Mouse (Mus musculus): ENCODE measurements around the gene Dpm1. TPM values are rescaled to one million over a fixed set of nuclear protein-coding genes. Genes with fewer than 3 reads are reported as not detected.

Gene Dpm1
- total RNA-seq, 2 experiments from 2014 or later, result 59.5 to 67.3 TPM

DNA sequence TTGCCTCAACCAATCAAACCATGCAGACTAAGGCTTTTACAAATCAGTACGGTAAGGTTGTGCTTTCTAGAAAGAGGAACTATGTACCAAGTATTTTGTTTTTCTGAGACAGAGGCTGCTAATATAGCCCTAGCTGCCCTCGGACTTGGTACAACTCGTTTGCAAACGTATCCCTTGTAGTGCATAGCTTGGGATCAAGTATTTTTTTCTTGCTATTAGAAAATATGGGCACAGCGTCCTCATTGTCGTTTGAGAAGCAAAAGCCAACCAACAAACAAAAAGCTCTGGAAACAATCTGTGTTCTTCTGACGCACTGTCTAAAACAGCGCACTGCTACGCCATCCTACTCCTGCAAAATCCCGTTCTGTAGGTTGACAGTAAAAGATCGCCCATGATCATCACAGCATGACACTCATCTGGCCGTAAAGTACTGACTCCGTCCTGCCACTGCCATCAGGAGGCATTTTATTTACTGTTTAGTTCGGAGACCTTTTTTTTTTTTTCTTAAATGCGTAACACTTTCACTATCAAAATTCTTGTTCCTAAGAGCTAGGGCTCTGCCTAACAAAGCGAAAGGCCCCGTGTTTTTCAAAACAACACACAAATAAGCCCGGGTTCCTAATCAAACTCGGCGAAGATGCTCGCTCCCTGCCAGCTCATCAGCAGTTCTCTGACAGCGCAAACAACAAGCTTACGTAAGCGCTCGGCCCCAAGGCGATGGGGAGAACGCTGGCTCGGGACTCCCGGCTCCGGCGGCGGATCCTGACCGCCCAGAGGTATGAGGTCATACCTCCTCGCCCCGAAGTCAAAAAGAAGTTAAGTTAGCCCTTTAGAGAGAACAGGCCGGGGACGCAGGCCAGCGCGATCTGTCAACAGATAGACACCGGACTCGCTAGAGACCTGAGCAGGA, 1.0 kb downstream of the Dpm1 start:
- ATAC-seq (ENCODE audit: poor library complexity, severe bottlenecking), result peak; percentile 56

DNA sequence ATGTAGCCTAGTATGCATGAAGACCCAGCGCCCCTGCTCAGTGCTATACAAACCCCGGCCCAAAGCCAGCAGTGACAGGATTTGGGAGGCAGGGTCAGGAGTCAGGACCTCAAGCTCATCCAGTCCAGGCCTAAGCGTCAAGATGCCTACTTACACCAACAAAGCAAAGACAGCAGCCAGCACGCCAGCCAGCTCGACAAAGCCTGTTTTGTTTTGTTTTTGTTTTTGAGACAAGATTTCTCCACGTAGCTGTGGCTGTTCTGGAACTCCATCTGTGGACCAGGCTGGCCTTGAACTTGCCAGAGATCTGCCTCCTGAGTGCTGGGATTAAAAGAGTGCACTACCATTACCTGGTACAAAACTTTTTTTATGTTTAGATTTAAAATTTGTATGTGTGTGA, 7.1 kb downstream of the Dpm1 start:
- ATAC-seq (ENCODE audit: poor library complexity, severe bottlenecking), result no peak

DNA sequence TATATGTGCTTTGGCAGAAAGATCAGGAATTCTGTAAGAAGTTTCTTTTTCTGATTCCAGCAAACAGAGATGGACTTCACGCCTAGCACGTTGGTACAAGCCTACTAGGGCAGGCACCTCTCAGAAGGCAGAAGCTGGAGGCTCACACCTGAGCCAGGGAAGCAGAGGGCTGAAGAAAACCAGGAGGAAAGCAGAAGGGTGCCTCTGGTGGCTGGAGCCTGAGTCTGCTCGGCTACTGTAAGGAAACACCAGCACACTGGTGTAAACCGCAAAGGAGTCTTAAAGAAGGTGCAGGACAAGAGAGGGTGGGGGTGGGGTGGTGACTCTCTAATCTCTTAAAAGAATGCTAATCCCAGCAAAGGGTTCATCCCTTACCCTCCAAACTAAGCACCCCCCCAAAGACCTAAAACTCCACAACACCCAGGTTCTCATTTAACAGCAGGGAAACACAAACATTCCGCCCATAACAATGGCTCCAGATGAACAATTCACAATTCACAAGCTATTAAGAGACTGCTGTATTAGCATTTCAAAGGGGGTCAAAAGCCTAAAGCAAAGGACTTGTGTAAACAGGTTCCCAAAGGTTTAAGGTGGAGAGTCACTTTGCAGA, 16.5 kb downstream of the Dpm1 start:
- ATAC-seq (ENCODE audit: poor library complexity, severe bottlenecking), result no peak

DNA sequence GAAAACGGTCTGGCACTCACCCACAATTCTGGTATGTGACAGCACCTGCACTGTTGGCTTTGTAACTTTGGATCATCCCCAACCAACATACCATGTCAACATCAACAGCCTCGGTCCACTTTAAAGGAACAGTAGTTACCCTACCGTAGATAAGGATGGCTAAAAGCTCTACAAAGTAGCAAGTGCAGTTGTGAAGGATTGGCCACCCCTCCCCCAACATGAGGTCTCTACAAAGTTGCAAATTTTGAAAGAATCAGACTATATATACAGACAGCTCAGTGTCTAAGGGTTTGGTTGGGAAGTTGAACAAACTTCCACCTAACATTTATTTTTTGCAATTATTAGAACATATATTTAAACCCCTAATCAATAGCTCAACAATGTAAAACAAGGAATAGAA, 22.5 kb downstream of the Dpm1 start:
- ATAC-seq (ENCODE audit: poor library complexity, severe bottlenecking), result no peak

DNA sequence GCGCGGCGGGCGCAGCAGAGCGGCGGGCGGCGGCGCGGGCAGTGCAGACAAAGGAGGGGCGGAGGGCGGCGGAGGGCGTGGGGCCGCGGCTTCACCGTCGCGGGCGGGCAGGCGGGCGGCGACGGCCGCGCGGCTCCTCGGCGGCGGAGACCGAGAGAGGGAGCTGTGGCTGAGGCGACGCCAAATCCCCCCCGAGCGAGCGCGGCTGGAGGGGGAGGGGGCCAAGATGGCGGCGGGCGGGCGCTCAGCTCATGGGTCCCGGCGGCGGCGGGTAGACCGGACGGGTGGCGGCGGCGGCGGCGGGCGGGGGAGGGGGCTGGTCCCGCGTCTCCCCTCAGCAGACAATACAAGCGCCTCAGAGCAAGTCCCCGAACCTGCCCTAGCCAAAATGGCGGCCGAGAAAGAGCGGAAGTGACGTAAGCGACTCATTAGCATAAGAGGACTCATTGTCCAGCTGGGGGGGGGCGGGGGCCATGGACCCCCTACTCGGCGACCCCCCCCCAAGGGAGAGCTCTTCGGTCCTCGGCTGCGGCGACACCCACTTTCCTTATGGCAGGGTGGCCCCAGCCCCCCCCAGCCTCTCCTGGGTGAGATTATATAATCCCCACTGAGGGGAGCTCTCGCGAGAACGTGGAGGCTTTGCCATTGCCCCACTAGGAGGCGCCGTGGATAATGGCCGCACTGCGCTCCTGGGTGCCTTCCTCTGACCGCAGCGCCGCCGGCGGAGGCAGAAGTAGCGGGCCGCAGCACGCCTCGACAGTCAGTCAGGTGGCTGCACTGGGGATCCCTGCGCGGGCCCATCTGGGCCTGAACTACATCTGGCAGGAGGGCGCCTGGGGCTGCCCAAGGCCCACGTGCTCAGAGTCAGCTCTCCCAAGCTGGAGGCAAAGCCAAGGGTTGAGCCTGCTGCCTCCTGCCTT, 23.4 kb downstream of the Dpm1 start, which contains the start of gene Adnp:
Adnp (minus strand) TSS at position 388 of the 920 bp plus-strand sequence.
- peak; percentile 92 for ATAC-seq (ENCODE audit: poor library complexity, severe bottlenecking)

DNA sequence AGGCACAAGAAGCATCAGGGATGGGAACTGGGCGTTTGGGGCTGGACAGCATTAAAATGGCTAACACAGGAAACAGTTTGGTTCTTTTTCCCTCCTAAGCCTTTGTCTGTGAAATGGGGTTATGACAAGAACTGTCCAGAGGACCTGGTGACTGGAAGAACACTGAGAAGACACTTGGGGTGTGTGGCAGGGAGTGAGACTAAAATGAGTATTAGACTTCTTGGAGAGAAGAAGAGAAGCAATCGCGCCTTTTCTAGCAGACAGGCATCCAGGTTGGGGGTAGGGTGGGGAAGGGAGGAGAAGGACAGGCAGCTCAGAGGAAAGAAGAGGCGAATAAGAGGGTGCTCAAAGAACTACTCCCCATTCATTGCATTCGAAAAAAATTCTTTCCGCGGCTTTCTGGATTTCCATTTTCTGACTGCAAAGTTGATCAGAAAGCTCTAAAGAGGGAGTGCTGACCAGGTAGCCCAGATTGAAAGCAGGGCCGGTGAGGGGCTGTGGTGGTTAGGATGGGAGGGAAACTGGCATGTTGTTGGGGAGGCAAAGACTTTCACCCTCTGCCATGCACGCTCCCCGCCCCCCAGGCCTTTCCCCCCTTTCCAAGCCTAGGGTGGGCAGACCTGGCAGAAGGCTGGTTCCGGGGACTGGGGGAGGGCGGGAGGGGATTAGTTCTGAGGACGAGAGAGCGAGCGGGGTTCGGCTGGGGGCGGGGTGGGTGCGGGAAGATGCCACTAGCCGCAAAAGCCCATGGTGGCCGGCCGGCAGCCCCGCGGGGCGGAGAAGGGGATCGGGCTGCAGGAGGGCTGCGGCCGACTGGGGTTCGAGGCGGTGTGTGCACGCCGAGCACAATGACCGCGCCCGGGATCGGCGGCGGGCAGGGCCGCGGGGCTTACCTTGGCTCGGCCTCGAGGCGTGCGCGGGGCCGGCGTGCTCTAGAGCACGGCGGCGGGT, 24.4 kb downstream of the Dpm1 start:
- ATAC-seq (ENCODE audit: poor library complexity, severe bottlenecking), result 0 out of 2 replicates have a peak, but pooled peaks have one; percentile 0

- ATAC-seq (ENCODE audit: poor library complexity, severe bottlenecking), result peak; percentile 65
Observed at GRCm38 (mm10) chr2:168205265-168205664, 25.1 kb downstream of the Dpm1 start.

DNA sequence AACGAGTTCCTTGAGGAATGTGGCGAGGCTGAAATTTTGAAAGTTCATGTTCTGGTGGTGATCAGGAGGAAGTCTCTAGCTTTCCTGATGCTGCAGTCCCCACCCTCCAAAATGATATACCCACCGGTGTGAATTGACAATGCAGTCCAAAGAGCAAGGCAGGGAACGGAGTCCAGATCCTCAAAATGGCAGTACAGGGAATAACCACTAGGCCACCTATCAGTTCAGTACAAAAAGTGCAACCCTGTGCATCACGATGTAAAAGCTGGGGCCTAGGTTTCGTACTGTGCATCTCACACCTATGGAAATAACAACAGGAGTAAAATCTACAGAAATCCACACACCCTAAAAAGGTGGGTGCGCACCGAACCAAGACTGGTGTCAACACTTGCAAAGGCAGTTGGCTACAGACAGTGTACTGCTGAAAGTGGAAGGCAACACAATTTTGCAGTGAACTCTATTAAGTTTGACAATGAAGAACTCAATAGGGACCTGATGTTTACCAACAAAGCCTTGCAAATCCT, 25.9 kb downstream of the Dpm1 start:
- ATAC-seq (ENCODE audit: poor library complexity, severe bottlenecking), result no peak

GRCm38 (mm10) chr2:168200014-168200691, 30.2 kb downstream of the Dpm1 start:
- ATAC-seq (ENCODE audit: poor library complexity, severe bottlenecking), result no peak

GRCm38 (mm10) chr2:168199476-168199875, 30.9 kb downstream of the Dpm1 start:
- ATAC-seq (ENCODE audit: poor library complexity, severe bottlenecking), result no peak

DNA sequence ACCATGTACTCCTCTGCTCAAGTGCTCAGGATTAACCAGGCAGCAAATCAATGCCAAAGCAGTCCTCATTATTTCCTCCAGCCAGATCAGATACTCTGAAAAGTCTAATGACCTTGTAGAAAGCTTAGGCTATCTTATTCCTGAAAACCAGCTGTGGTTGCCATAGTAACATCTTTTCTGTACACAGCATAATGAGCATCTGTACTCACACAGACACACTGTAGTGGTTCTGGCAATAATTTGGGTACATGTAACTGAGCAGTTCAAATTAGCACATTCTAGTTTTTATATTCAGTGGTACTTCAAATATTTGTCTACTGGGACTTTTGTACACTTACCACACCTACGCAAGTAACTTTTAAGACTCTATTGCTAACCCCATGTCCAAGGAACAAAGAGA, 32.0 kb downstream of the Dpm1 start:
- ATAC-seq (ENCODE audit: poor library complexity, severe bottlenecking), result no peak

GRCm38 (mm10) chr2:168195721-168196120, 34.7 kb downstream of the Dpm1 start:
- ATAC-seq (ENCODE audit: poor library complexity, severe bottlenecking), result no peak

DNA sequence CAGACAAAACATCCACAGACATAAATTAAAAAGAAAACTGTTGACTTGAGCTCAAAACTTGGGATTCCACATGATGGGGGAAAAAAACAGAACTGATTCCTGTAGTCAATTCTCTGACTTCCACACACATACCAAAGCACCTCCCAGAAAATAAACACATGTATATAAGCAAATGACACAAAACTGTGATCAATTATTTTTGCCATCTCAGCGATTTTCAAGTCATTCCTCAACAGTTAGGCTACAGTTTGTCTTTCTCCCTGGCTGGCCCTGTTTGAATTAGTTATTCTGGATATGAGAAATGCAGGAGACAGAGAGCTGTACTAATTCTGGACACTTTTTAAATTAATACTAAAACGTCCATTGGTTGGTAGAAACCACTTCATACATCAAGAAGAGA, 36.7 kb downstream of the Dpm1 start:
- no peak for ATAC-seq (ENCODE audit: poor library complexity, severe bottlenecking)

GRCm38 (mm10) chr2:168191856-168192255, 38.5 kb downstream of the Dpm1 start:
- ATAC-seq (ENCODE audit: poor library complexity, severe bottlenecking), result no peak

GRCm38 (mm10) chr2:168175946-168176345, 54.4 kb downstream of the Dpm1 start:
- no peak for ATAC-seq (ENCODE audit: poor library complexity, severe bottlenecking)

- peak; percentile 99 for ATAC-seq (ENCODE audit: poor library complexity, severe bottlenecking)
Observed at GRCm38 (mm10) chr2:168170167-168170685, 60.2 kb downstream of the Dpm1 start.

DNA sequence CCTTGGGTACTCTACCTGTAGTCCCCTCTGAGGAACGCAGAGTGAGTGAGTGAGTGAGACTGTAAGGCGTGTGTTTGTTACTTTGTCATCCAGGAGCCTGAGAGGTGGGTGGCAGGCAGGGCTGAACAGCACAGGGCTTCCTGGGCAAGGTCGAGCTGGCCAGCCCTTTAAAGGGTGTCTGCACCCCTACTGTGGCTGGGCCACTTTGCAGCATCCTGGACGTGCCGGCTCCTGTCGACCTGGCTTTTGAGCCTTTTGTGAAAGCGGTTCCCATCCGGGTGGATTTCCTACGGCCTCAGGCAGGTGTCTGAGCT, 60.6 kb downstream of the Dpm1 start:
- peak; percentile 11 for ATAC-seq (ENCODE audit: poor library complexity, severe bottlenecking)

DNA sequence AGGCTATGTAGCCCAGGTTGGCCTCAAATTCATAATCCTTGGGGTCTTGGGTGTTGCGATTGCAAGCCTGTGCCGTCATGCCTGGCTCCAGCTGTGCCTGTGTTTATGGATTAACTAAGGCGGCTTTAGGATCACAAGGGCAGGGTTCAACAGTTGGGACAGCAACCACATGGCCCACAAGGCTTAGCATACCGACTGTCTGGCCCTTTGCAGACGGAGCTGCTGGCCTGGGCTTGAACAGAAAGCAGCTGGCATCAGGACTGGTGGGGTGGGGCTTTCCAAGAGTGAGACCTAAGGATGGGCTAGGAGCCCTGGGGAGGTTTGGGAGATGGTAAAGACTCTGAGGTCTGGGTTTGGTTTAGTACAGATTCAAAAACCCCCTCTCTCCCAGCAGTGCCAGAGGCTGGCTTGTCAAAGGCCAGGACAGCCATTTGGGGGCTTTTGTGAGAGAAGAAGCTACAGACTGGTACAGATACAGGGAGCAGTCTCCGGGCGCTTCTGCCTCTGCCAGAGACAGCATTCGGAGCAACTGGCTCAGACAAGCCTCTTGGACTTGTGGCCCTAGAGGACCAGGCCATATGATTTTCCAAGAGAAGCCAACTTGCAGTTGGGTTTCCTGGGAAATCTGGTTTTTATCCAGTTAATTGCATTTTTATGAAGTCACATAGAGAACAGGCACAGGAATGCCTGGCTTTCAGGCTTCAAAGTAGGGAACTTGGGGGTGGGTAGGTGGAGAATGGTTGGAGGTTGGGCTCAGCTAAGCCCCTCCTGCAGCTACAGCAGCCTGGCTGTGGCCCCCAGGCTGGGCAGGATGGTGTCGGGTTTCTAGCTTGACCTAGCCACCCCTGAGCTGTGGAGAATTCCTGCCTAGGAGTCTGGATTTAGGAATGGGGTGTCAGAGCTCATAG, 61.2 kb downstream of the Dpm1 start:
- ATAC-seq (ENCODE audit: poor library complexity, severe bottlenecking), result no peak

Data from megakaryocyte, adult 5-6 weeks (primary cell).